Mouse (Mus musculus): ENCODE measurements at regions not wholly inside any gene's neighbourhood (a gene's known extent, or its start where the extent isn't known, plus 50 kb on each side); places are given as distances from the start of the nearest gene placed in this dataset.
A peak's percentile ranks its signal among the peaks of the same experiment; 100 is the strongest.

DNA sequence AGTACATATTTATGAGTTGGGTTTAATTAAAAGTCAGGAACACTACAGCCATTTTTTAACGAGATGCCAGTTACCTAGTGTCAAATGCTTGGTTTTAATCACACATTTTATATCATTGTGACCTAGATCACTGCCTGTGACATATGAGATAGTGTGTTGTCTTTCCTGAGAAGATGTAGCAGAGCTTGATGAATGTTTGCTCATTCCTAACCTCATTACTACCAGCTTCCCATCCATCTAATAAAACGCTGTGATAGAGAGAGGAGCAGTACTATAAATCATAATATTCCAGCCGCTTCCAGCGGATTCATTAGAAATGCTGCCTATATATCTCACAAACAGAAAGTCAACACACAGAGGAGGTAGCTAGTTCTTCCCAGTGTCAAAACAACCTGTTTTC lies 163.6 kb downstream of the Aldoart1 start:
- no peak for DNase-seq (ENCODE audit: low spot score)
- no peak overlapping the region for H3K27ac ChIP-seq (replicated peaks)
- no peaks in the 10 kb centered on the region for H3K36me3 ChIP-seq (replicated peaks)
- no peak overlapping the region for H3K4me3 ChIP-seq
- 90% methylated on average over 4 of the region's 4 CpGs for WGBS
- H3K9me3 ChIP-seq = no peaks in the 10 kb centered on the region
- H3K4me1 ChIP-seq = no peaks in the 10 kb centered on the region
- no peaks in the 10 kb centered on the region for H3K27me3 ChIP-seq (replicated peaks; ENCODE audit: low read depth, poor library complexity, severe bottlenecking)

DNA sequence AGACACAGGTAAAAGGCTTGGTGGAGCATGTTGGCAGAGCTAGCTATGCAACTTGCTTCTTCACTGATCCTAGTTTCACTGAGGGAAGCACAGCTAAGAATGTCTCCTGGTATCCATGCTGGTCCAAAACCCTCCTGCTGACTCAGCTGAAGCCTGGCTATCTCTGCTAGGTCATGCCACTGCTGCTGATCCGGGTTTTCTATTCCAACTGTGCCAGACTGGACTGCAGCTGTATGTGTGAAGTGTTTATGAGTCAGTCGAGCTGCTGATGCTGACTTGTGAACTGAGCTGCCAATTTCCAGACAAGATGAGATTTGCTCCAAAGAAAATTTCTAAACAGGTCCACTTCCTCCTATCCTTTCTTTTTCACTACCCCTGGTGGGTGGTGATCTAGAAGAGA lies 178.4 kb downstream of the Aldoart1 start:
- Histone ChIP-seq H3K4me3 (no peak overlapping the region), H3K27me3 (replicated peaks; ENCODE audit: low read depth, poor library complexity, severe bottlenecking) (no peaks in the 10 kb centered on the region), H3K4me1 (peaks cover 9% of the 10 kb centered on the region), H3K9me3 (no peaks in the 10 kb centered on the region), H3K36me3 (replicated peaks) (no peaks in the 10 kb centered on the region), H3K27ac (replicated peaks) (no peak overlapping the region)
- WGBS = 88% methylated on average over 2 of the region's 2 CpGs
- no peak for DNase-seq (ENCODE audit: low spot score)

DNA sequence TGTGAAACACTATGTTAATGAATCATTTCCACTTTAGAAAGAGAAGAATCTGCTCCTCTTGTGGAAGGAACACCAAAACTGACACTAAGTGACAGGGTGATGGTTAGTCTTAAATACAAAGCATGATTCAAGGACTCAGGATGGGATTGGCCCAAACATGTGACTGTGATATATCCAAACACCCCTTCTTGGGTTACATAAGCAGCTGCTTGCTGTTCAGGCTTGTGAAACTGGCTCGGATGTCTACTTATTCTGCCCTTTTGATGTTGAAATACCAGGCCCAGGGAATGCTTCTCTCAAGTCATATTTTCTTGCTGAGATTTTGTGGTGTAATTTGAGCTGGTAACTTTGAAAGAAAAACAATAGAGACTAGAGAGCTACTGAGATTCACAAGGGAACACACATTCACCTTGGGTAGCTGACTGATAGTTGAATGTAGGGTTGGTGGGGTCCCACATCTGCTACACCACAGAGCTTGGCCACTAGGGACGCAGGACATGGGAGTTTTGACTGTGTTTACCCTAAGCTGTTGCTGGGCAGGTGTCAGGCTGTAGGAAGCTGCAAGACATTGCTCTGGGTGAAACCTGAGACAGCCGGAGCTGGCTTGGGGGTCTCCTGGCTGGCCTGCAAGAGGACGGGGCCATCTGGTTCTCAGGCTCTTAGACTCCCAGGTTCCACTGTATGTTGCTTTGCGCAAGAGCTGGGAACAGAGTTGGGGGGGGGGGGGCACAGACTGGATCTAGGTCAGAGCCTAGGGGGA lies 180.6 kb downstream of the Aldoart1 start:
- H3K4me3 ChIP-seq = no peak overlapping the region
- no peaks in the 10 kb centered on the region for H3K36me3 ChIP-seq (replicated peaks)
- H3K27me3 ChIP-seq (replicated peaks; ENCODE audit: low read depth, poor library complexity, severe bottlenecking) = no peaks in the 10 kb centered on the region
- peak overlapping the region; percentile 16 for H3K27ac ChIP-seq (replicated peaks)
- H3K4me1 ChIP-seq = peaks cover 9% of the 10 kb centered on the region
- DNase-seq (ENCODE audit: low spot score) = peak; percentile 43
- WGBS = 68% methylated on average over 5 of the region's 5 CpGs
- H3K9me3 ChIP-seq = no peaks in the 10 kb centered on the region

DNA sequence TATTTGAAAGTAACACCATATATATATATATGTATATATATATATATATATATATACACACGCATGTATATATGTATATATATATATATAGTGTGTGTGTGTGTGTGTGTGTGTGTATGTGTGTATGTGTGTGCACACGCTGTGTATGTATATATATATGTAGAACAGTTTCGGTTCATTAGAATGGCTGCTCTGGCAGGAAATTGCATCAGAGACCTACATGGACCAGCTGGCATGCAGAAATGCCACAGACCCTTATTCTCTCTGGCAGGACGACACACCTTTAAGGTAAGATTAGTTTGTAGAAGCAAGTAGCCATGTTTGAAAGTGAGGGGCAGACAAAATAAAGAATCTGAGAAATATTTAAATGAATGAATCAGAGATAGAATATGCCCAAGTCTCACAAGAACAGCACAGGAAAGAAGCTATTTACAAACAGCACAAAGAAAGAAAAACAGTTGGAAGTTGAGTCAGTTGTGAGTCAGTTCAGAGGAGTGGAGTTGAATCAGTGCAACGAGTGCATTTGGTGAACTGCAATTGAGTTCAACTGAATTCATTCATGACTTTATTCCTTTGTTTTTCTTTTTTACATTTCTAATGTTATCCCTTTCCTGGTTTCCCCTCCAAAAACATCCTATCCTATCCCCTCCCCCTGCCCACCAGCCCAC lies 182.5 kb downstream of the Aldoart1 start:
- Histone ChIP-seq H3K27ac (replicated peaks) (no peak overlapping the region), H3K4me1 (peaks cover 9% of the 10 kb centered on the region), H3K9me3 (no peaks in the 10 kb centered on the region), H3K4me3 (no peak overlapping the region), H3K27me3 (replicated peaks; ENCODE audit: low read depth, poor library complexity, severe bottlenecking) (no peaks in the 10 kb centered on the region), H3K36me3 (replicated peaks) (no peaks in the 10 kb centered on the region)
- no peak for DNase-seq (ENCODE audit: low spot score)
- WGBS = 84% methylated on average over 5 of the region's 5 CpGs

DNA sequence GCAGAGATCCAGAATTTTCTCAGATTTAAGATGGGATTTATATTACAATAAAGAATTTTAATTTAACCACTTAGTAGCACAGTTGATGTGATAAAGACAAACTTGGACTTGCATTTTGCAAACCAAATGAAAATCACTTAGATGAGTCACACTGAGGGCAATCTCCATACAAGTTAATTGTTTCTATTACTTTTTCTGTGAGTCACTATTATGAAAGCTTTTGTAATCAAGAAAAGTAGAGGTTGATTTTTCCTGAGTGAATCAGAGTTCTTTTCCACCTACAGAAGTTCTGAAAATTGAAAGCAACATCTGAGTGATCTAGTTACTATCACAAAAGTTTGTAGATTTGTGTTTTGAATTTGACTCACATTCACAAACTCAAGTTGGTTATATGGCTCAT lies 188.1 kb downstream of the Aldoart1 start:
- Histone ChIP-seq H3K36me3 (replicated peaks) (no peaks in the 10 kb centered on the region), H3K4me1 (no peaks in the 10 kb centered on the region), H3K9me3 (no peaks in the 10 kb centered on the region), H3K4me3 (no peak overlapping the region), H3K27me3 (replicated peaks; ENCODE audit: low read depth, poor library complexity, severe bottlenecking) (no peaks in the 10 kb centered on the region), H3K27ac (replicated peaks) (no peak overlapping the region)
- no peak for DNase-seq (ENCODE audit: low spot score)

DNA sequence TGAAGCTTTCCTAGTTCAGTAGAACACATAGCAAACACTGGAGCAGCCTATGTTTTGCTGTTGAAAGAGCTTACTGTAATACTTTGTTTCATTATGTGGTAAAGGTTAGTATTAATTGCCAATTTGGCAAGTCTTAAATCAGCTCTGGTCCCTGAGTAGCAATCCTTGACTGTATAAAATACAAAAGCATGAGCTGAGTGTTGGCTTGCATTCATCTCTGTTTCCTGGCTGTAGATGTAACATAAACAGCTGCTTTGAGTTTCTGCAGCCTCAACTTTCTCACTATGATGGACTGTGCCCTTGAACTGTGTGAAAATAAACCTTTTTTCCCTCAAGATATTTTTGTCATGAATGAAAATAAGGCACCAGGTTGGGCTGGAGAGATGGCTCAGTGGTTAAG lies 190.0 kb downstream of the Aldoart1 start:
- Histone ChIP-seq H3K4me1 (no peaks in the 10 kb centered on the region), H3K36me3 (replicated peaks) (no peaks in the 10 kb centered on the region), H3K27me3 (replicated peaks; ENCODE audit: low read depth, poor library complexity, severe bottlenecking) (no peaks in the 10 kb centered on the region), H3K27ac (replicated peaks) (no peak overlapping the region), H3K4me3 (no peak overlapping the region), H3K9me3 (no peaks in the 10 kb centered on the region)
- no peak for DNase-seq (ENCODE audit: low spot score)

DNA sequence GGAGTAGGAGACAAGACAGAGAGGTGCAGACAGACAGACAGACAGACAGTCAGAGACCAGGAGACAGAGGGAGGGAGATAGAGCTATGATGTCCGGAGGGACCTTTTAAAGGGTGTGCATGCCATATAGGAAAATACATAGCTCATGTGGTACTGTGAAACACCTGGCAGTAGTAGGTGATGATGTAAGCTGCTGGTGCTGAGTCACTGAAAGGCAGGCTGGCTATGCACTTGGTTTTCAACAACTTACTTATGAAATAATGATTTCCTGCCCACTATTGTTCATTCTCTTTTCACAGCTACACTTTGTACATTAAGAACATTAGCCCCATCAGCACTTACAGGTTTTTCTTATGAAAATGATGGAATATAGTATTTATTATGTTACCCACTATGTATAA lies 196.2 kb downstream of the Aldoart1 start:
- Histone ChIP-seq H3K27ac (replicated peaks) (no peak overlapping the region), H3K36me3 (replicated peaks) (no peaks in the 10 kb centered on the region), H3K4me1 (no peaks in the 10 kb centered on the region), H3K27me3 (replicated peaks; ENCODE audit: low read depth, poor library complexity, severe bottlenecking) (no peaks in the 10 kb centered on the region), H3K9me3 (no peaks in the 10 kb centered on the region), H3K4me3 (no peak overlapping the region)
- DNase-seq (ENCODE audit: low spot score) = no peak
- 88% methylated on average over 1 of the region's 1 CpGs for WGBS

DNA sequence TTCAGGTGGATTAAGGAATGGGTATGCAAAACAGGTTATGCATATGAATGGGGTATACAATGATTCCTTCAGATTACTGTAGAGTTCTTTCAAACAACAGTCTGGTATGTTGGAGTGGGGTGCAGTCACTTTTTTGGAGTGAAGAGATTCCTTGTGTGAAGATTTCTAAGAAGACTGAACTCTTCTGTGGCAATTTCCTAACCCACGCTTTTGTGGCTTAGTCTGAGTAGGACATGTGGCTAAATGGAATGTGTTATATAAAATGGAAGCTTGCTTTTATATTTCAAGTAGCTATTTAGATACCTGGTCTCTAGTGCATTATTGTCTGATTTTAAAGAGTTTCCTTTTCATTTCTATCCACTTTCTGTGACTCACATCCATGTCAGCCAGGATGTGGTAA lies 205.3 kb downstream of the Aldoart1 start:
- DNase-seq (ENCODE audit: low spot score) = no peak
- 78% methylated on average over 1 of the region's 1 CpGs for WGBS
- H3K4me3 ChIP-seq = no peak overlapping the region
- no peaks in the 10 kb centered on the region for H3K36me3 ChIP-seq (replicated peaks)
- H3K27me3 ChIP-seq (replicated peaks; ENCODE audit: low read depth, poor library complexity, severe bottlenecking) = no peaks in the 10 kb centered on the region
- no peaks in the 10 kb centered on the region for H3K4me1 ChIP-seq
- no peaks in the 10 kb centered on the region for H3K9me3 ChIP-seq
- no peak overlapping the region for H3K27ac ChIP-seq (replicated peaks)

DNA sequence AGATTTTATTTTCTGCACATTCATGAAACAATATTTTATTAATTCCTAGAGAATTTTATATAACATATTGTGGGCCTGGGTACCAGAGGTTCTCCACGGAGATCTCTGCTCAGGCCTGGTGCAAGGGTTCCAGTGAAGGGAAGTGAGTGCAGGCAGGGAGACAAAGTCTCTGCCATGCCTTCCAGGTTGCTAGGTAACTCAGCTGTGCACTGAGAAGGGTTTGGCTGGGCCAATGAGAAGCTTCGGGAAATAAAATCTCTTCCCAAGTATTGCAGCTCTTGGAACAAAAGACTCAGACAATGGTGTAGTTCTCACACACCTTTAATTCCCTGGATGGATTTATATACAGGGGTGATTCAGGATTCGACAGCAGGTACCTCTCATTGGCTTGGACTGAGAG lies 223.0 kb downstream of the Aldoart1 start:
- Histone ChIP-seq H3K27me3 (replicated peaks; ENCODE audit: low read depth, poor library complexity, severe bottlenecking) (no peaks in the 10 kb centered on the region), H3K4me3 (no peak overlapping the region), H3K9me3 (no peaks in the 10 kb centered on the region), H3K4me1 (peaks cover 3% of the 10 kb centered on the region; the same call in 1 of the 2 replicates), H3K36me3 (replicated peaks) (no peaks in the 10 kb centered on the region), H3K27ac (replicated peaks) (no peak overlapping the region)
- WGBS = 56% methylated on average over 3 of the region's 3 CpGs
- no peak for DNase-seq (ENCODE audit: low spot score)

DNA sequence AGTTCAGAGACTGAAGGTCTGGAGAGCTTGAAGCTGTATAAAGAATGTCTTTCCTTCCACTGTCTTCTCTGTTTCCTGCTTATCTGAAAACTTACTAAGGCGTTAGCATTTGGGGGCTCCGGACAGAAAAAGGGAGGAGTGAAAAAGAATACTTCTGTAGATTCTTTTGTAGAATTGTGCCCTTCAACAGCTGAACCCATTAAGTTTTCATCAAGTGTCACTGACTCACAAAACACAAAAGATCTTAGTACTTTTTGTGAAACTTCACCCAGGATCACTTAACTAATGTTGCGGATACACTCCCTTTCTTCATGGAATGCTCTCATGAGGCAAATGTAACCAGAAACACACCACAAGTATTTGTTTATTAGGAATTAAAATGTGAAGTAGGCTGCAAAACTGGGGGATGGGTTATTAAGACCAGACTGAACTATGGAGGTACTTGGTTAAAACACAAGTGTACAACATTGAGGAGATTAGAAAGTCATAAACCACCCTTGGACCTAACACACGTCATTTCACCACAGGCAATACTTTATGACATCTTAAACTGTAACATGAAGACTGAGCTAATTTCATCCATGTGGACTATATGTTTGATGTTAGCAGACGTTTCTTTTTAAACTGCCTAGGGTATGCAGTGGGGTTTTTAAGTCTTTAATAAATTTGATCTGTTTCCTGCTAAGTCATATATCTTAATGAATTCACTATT lies 225.1 kb downstream of the Aldoart1 start:
- 55% methylated on average over 5 of the region's 5 CpGs for WGBS
- Histone ChIP-seq H3K4me3 (no peak overlapping the region), H3K27ac (replicated peaks) (no peak overlapping the region), H3K9me3 (no peaks in the 10 kb centered on the region), H3K4me1 (peaks cover 3% of the 10 kb centered on the region; the same call in 1 of the 2 replicates), H3K27me3 (replicated peaks; ENCODE audit: low read depth, poor library complexity, severe bottlenecking) (no peaks in the 10 kb centered on the region), H3K36me3 (replicated peaks) (no peaks in the 10 kb centered on the region)
- no peak for DNase-seq (ENCODE audit: low spot score)

DNA sequence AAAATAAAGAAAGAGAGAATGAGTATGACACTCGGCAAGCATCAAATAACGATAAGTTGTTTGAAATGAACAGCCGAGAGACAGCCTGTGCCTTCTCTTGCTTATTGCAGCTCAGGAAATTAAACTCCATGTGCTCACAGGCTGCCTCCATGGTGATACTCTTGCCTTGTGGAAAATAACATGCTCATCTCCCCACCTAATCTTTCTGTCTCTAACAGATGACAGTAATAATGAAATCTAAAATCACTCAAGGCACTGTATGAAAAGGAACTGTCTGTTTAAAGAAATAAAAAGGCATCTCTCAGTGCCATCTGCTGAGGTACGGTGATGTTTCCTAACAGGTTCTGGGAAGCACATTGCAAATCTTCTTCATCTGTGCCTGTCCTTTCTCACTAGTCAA lies 247.3 kb downstream of the Aldoart1 start:
- no peaks in the 10 kb centered on the region for H3K4me1 ChIP-seq
- no peak for DNase-seq (ENCODE audit: low spot score)
- H3K36me3 ChIP-seq (replicated peaks) = no peaks in the 10 kb centered on the region
- H3K9me3 ChIP-seq = no peaks in the 10 kb centered on the region
- 96% methylated on average over 4 of the region's 4 CpGs for WGBS
- no peaks in the 10 kb centered on the region for H3K27me3 ChIP-seq (replicated peaks; ENCODE audit: low read depth, poor library complexity, severe bottlenecking)
- H3K4me3 ChIP-seq = no peak overlapping the region
- no peak overlapping the region for H3K27ac ChIP-seq (replicated peaks)

DNA sequence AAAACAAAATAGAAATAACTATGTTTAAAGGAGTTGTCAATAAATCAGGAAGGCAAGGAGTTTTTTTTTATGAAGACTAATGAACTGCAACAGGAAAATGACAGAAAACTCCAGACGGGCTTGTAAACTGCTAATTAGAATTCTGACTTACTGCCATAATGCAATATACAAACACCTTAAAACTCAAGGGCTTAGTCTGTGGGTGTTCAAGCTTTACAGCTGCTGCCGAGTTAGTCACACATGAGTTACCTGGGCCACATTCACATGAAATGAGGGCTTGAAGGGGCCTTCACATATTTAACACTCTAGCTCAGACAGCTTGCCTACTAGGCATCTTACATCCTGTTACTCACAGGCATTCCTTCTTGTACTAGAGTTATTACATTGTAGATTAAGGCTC lies 256.9 kb downstream of the Aldoart1 start:
- H3K27ac ChIP-seq (replicated peaks) = no peak overlapping the region
- no peaks in the 10 kb centered on the region for H3K36me3 ChIP-seq (replicated peaks)
- DNase-seq (ENCODE audit: low spot score) = no peak
- no peak overlapping the region for H3K4me3 ChIP-seq
- no peaks in the 10 kb centered on the region for H3K9me3 ChIP-seq
- no peaks in the 10 kb centered on the region for H3K27me3 ChIP-seq (replicated peaks; ENCODE audit: low read depth, poor library complexity, severe bottlenecking)
- H3K4me1 ChIP-seq = no peaks in the 10 kb centered on the region
- 79% methylated on average over 2 of the region's 2 CpGs for WGBS

DNA sequence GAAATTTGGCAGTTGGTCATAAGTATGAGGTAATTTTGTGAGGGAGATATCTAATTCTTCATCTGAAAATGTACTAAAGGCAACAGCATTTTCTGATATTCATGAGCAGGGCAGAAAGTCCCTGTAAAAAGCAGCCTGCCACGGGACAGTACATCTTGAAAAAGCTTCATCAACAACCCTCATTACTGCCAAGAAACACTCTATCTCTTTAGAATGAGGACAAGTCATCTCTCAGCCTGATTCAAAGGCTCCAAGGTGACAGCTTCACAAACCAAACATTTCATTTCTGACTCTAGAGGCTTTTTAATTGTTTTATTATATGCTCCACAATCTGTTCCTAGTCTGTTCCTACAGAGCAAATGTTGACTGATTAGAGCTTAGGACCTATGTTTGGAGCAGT lies 260.3 kb downstream of the Aldoart1 start:
- no peaks in the 10 kb centered on the region for H3K9me3 ChIP-seq
- H3K4me3 ChIP-seq = no peak overlapping the region
- 84% methylated on average over 1 of the region's 1 CpGs for WGBS
- H3K27me3 ChIP-seq (replicated peaks; ENCODE audit: low read depth, poor library complexity, severe bottlenecking) = no peaks in the 10 kb centered on the region
- no peak overlapping the region for H3K27ac ChIP-seq (replicated peaks)
- no peaks in the 10 kb centered on the region for H3K36me3 ChIP-seq (replicated peaks)
- no peak for DNase-seq (ENCODE audit: low spot score)
- no peaks in the 10 kb centered on the region for H3K4me1 ChIP-seq
